Mouse (Mus musculus) brain, adult 10 weeks (tissue): ENCODE data around the gene Akr1c13. TPM values are rescaled to one million over a fixed set of nuclear protein-coding genes. Genes with fewer than 3 reads are reported as not detected.

ENCODE experiments used
- polyA plus RNA-seq: library from polyadenylated mRNA; stranded (reverse); fragments of 350-450 nt; fragmentation: Illumina TruSeq; extraction: RNeasy Lipid Tissue Mini Kit (QIAGEN cat#74804); gene quantifications from one replicate; pipeline ENCODE4 v1.2.3, GENCODE M21; 2015; ENCODE audit warnings: low read depth, low replicate concordance

Akr1c13 gene
- 2.1 TPM for polyA plus RNA-seq

GRCm38 (mm10) chr13:4190904-4191303, at the start of gene Akr1c13:
Gene Akr1c13, plus strand, starts transcription at chr13:4191150.

GRCm38 (mm10) chr13:4150518-4150917, 40.4 kb upstream of the Akr1c13 start, which contains the start of gene Akr1c18:
Gene Akr1c18, minus strand, starts transcription at chr13:4150654.

GRCm38 (mm10) chr13:4228441-4228840, 37.5 kb downstream of the Akr1c13 start, which contains the start of gene Akr1c19:
Gene Akr1c19, plus strand, starts transcription at chr13:4228700.

Other genes with a start within 250 kb of the Akr1c13 start
- gene Ucn3, start 245.8 kb upstream of the Akr1c13 start, polyA plus RNA-seq: not detected
- gene Akr1c14, start 142.1 kb upstream of the Akr1c13 start, polyA plus RNA-seq: 4.1 TPM
- gene Akr1c18, start 40.5 kb upstream of the Akr1c13 start, polyA plus RNA-seq: 6.3 TPM
- gene Akr1c19, start 37.5 kb downstream of the Akr1c13 start, polyA plus RNA-seq: not detected
- gene Akr1c12, start 88.3 kb downstream of the Akr1c13 start, polyA plus RNA-seq: not detected
- not detected for gene Akr1c6, start 243.2 kb downstream of the Akr1c13 start, polyA plus RNA-seq